Mouse (Mus musculus) midbrain, embryonic 13.5 days (tissue): Measurements from ENCODE around the gene Usp21. TPM values are rescaled to one million over a fixed set of nuclear protein-coding genes. Genes with fewer than 3 reads are reported as not detected.

ENCODE experiments used
- ATAC-seq: fragments of 200-750 bp; cut with Nextera tagmentation; 2 replicates; pipeline ENCODE4 v1.8.0; 2017; ENCODE audit warnings: mild to moderate bottlenecking, moderate TSS enrichment, moderate library complexity
- H3K27ac ChIP-seq: fragments of 300-500 bp; sonication (generic); 2 replicates; pipeline ENCODE4 v1.5.1; 2015; ENCODE audit warnings: inconsistent platforms, mild to moderate bottlenecking, moderate library complexity
- H3K27me3 ChIP-seq: fragments of 300-500 bp; sonication (generic); 2 replicates; pipeline ENCODE4 v1.6.1; 2015; ENCODE audit warnings: mild to moderate bottlenecking, inconsistent platforms
- H3K36me3 ChIP-seq: fragments of 300-500 bp; sonication (generic); 2 replicates; pipeline ENCODE4 v1.6.1; 2015; ENCODE audit warnings: mild to moderate bottlenecking, inconsistent platforms
- H3K4me1 ChIP-seq: fragments of 300-500 bp; sonication (generic); replicated peaks from 2 replicates; pipeline ENCODE4 v1.6.1; 2015; ENCODE audit warnings: inconsistent platforms
- H3K4me2 ChIP-seq: fragments of 300-500 bp; sonication (generic); replicated peaks from 2 replicates; pipeline ENCODE4 v1.6.1; 2015; ENCODE audit warnings: moderate library complexity, mild to moderate bottlenecking, inconsistent platforms
- H3K4me3 ChIP-seq: fragments of 300-500 bp; sonication (generic); replicated peaks from 2 replicates; pipeline ENCODE4 v1.5.1; 2015; ENCODE audit warnings: mild to moderate bottlenecking, inconsistent platforms
- H3K9ac ChIP-seq: fragments of 300-500 bp; sonication (generic); replicated peaks from 2 replicates; pipeline ENCODE4 v1.6.1; 2015; ENCODE audit warnings: mild to moderate bottlenecking, inconsistent platforms
- H3K9me3 ChIP-seq: fragments of 300-500 bp; sonication (generic); 2 replicates; pipeline ENCODE4 v1.6.1; 2016; ENCODE audit warnings: mild to moderate bottlenecking, inconsistent platforms
- WGBS: fragments of 180-500 bp; shearing (Covaris S2); methylation state at CpG from one replicate; pipeline ENCODE4 v1.1.7; 2015; 5-methylcytosine and 5-hydroxymethylcytosine counted together
- polyA plus RNA-seq: library from polyadenylated mRNA; unstranded; fragments of >200 nt; fragmentation: Nextera tagmentation; extraction: Ambion mirVana; gene quantifications from 2 replicates; pipeline ENCODE4 v1.2.1, GENCODE M21; 2015

Usp21 gene
- polyA plus RNA-seq, 1 experiment from 2014 or later: 121 TPM

GRCm38 (mm10) chr1:171283188-171284160, 4.3 kb downstream of the Usp21 start:
- H3K9me3 ChIP-seq: no peaks in the 10 kb centered on the region
- no peak for ATAC-seq
- WGBS: 94% methylated on average over 18 of the region's 18 CpGs
- peaks cover 56% of the 10 kb centered on the region for H3K4me1 ChIP-seq
- H3K27ac ChIP-seq: no peak overlapping the region
- no peak overlapping the region for H3K9ac ChIP-seq
- no peak overlapping the region for H3K4me3 ChIP-seq
- peaks cover 48% of the 10 kb centered on the region for H3K36me3 ChIP-seq
- H3K4me2 ChIP-seq: no peak overlapping the region
- no peaks in the 10 kb centered on the region for H3K27me3 ChIP-seq

DNA sequence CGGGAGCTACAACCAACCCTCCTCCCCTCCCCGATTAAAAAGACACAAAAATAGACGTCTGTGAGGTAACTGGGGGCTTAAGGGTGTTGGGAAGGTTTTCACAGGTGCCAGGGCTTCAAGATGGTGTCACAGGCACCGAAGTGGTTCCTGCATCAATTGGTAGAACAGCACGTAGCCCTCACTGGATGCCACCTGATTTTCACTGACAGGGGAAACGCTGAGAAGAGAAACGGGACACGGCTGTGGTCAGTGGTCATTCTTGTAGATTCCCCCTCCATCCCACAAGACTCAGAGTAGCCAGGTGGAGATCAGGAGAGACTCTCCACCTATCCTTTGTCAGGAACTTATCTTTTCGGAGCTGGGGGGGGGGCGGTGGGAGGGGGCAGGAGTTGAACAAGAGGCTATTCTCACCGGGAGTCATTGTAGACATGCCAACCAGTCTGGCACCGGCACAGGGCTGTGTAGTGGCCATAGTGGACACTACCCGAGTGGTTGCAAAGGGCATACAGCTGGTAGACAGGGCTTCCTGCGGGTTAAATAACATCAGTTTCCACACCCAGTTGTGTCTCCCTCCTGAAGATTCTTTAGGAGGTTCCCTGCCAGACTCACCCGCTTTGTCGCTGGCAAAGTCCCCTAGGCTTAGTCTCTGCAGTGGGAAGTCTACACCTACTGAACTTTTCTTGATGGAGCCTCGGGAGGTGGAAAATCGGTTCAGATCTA, 5.5 kb downstream of the Usp21 start:
- H3K27me3 ChIP-seq: no peaks in the 10 kb centered on the region
- 76% methylated on average over 18 of the region's 18 CpGs for WGBS
- H3K4me2 ChIP-seq: peak overlapping the region; percentile 63
- no peak for ATAC-seq
- H3K36me3 ChIP-seq: peaks cover 58% of the 10 kb centered on the region
- peak overlapping the region; percentile 66 for H3K4me3 ChIP-seq
- peak overlapping the region; percentile 75; the same call in 1 of the 2 replicates for H3K27ac ChIP-seq
- peaks cover 50% of the 10 kb centered on the region for H3K4me1 ChIP-seq
- no peak overlapping the region for H3K9ac ChIP-seq
- no peaks in the 10 kb centered on the region for H3K9me3 ChIP-seq

DNA sequence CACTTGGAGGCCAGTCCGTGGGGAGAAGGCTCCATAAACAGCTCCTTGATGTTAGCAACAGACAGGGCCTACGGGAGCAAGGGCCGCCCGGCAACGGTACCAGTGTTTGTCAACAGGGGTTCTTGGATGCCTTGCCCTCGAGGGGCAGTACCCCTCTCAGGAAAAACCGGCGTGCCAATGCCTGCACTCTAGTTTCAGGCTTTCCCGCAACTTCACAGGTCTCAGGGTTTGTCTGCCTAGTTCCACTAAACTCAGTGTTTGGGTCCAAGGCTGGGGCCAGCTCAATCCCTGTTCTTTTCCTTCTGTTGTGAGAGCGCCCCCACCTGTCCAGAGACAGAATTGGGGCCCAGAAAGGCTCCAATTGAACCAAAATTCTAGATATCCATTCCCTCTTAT, 6.3 kb downstream of the Usp21 start:
- Histone ChIP-seq H3K36me3 (peaks cover 63% of the 10 kb centered on the region), H3K9me3 (no peaks in the 10 kb centered on the region), H3K9ac (peak overlapping the region; percentile 52), H3K4me2 (peak overlapping the region; percentile 63), H3K27me3 (no peaks in the 10 kb centered on the region), H3K4me1 (peaks cover 43% of the 10 kb centered on the region), H3K27ac (peak overlapping the region; percentile 75), H3K4me3 (peak overlapping the region; percentile 66)
- 0% methylated on average over 10 of the region's 10 CpGs for WGBS
- peak; percentile 56 for ATAC-seq

GRCm38 (mm10) chr1:171280916-171281527, 6.8 kb downstream of the Usp21 start, which contains the start of gene Ppox:
Gene Ppox (minus strand): TSS chr1:171281186.
- peak within 1 kb of the TSS; percentile 75 for H3K27ac ChIP-seq
- H3K4me3 ChIP-seq: peak within 1 kb of the TSS; percentile 66
- under 1% methylated on average over 26 of the region's 26 CpGs for WGBS
- no peaks in the 10 kb centered on the region for H3K9me3 ChIP-seq
- H3K9ac ChIP-seq: peak within 1 kb of the TSS; percentile 78
- peaks cover 63% of the 10 kb centered on the region for H3K36me3 ChIP-seq
- H3K27me3 ChIP-seq: no peaks in the 10 kb centered on the region
- peaks cover 38% of the 10 kb centered on the region for H3K4me1 ChIP-seq
- H3K4me2 ChIP-seq: peak within 1 kb of the TSS; percentile 91
- peak; percentile 98 for ATAC-seq

DNA sequence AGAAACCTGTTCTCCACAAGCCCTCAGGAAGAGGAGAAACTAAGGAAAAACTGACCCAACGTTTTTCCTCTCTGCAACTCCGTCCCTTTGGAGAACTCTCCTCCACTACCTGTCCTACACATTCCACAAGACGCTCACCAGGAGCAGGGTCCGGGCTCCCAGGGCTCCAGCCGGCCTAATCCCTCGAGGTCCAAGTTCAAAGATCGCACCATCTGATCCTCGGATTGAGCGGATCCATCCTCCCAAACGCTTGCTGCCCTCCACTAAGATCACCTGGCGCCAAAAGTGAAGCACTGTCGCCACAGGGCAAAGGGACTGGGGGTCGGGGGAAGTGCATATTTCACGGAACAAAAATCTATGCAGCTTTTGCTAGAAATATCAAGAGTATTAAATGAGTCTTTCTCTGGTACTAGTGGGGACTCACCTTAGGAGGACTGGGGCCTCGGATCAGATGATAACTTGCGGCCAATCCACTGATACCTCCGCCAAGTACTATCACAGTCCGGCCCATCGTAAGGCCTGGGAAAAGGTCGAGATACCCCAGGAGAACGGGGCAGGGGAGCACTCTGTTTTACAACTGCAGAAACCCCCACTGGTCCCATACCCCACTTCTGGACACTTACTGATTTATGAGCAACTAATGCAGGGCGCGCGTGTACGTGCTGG, 7.4 kb downstream of the Usp21 start:
- Histone ChIP-seq H3K9ac (peak overlapping the region; percentile 78), H3K9me3 (no peaks in the 10 kb centered on the region), H3K27me3 (no peaks in the 10 kb centered on the region), H3K4me2 (peak overlapping the region; percentile 91), H3K4me1 (peaks cover 31% of the 10 kb centered on the region), H3K36me3 (peaks cover 64% of the 10 kb centered on the region), H3K27ac (no peak overlapping the region), H3K4me3 (peak overlapping the region; percentile 66)
- 2% methylated on average over 25 of the region's 25 CpGs for WGBS
- peak; percentile 28 for ATAC-seq

- 58% methylated on average over 5 of the region's 5 CpGs for WGBS
- ATAC-seq: no peak
- Histone ChIP-seq H3K4me2 (peak overlapping the region; percentile 91), H3K4me3 (peak overlapping the region; percentile 66), H3K36me3 (peaks cover 64% of the 10 kb centered on the region), H3K4me1 (peaks cover 28% of the 10 kb centered on the region), H3K9ac (peak overlapping the region; percentile 78), H3K9me3 (no peaks in the 10 kb centered on the region), H3K27ac (no peak overlapping the region), H3K27me3 (no peaks in the 10 kb centered on the region)
Observed at GRCm38 (mm10) chr1:171279721-171280120, 8.1 kb downstream of the Usp21 start.

- Histone ChIP-seq H3K9ac (peak overlapping the region; percentile 78), H3K27ac (no peak overlapping the region), H3K27me3 (no peaks in the 10 kb centered on the region), H3K4me3 (no peak overlapping the region), H3K4me1 (peaks cover 25% of the 10 kb centered on the region), H3K36me3 (peaks cover 64% of the 10 kb centered on the region), H3K4me2 (peak overlapping the region; percentile 91; the same call in 1 of the 2 replicates), H3K9me3 (no peaks in the 10 kb centered on the region)
- no peak for ATAC-seq
- 91% methylated on average over 14 of the region's 14 CpGs for WGBS
Observed at GRCm38 (mm10) chr1:171279012-171279705, 8.6 kb downstream of the Usp21 start.

DNA sequence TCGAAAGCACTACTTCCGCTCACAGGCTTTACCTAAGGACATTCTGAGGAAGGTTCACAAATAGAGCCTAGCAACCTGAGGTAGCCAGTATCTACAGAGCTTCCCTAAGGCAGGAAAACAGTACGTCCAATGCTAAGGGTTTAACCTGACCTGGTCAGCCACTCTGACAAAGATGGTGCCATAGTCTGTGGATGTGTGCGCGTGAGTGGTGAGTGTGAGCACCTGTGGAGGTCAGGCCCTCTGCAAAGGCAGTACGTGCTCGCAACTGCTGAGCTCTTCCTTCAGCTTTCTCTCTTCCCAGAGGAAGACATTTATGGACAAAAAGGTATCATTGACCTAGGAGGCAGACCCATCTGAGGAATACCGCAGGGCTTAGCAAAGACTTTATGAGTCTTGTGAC, 9.4 kb downstream of the Usp21 start:
- Histone ChIP-seq H3K9me3 (no peaks in the 10 kb centered on the region), H3K4me3 (no peak overlapping the region), H3K27me3 (no peaks in the 10 kb centered on the region), H3K27ac (no peak overlapping the region), H3K36me3 (peaks cover 64% of the 10 kb centered on the region), H3K4me2 (no peak overlapping the region), H3K4me1 (peaks cover 25% of the 10 kb centered on the region), H3K9ac (no peak overlapping the region)
- WGBS: 98% methylated on average over 8 of the region's 8 CpGs
- ATAC-seq: no peak

- Histone ChIP-seq H3K9me3 (no peaks in the 10 kb centered on the region), H3K27ac (no peak overlapping the region), H3K9ac (no peak overlapping the region), H3K36me3 (peaks cover 67% of the 10 kb centered on the region), H3K27me3 (no peaks in the 10 kb centered on the region), H3K4me2 (no peak overlapping the region), H3K4me1 (peaks cover 25% of the 10 kb centered on the region), H3K4me3 (no peak overlapping the region)
- WGBS: 88% methylated on average over 10 of the region's 10 CpGs
- no peak for ATAC-seq
Observed at GRCm38 (mm10) chr1:171277736-171278135, 10.1 kb downstream of the Usp21 start.

DNA sequence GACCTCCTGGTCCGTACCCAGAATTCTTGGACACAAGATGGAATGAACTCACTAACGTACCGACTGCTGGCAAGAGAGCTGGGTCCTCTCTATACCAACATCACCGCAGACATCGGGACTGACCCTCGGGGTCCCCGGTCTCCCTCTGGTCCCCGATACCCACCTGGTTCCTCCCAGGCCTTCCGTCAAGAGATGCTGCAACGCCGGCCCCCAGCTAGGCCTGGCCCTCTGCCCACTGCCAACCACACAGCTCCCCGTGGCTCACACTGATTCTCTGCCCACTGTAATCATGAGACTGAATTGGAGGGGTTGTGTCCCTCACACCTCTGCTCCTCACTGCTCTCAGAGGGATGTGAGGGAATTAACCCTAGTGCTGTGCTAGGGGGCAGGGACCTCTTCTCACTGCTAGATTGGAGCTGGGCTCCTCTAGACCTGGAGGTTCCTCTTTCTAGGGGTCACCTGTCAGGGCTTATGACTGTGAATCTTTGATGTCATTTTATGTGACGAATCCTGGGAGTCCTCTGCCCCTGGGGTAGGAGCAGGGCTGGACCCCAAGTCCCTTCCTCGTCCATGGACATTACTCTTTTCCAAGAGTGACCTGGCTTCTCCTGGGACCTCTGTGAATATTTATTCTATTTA, 11.6 kb downstream of the Usp21 start:
- Histone ChIP-seq H3K27me3 (no peaks in the 10 kb centered on the region), H3K4me2 (no peak overlapping the region), H3K4me1 (peaks cover 22% of the 10 kb centered on the region), H3K4me3 (no peak overlapping the region), H3K36me3 (peaks cover 70% of the 10 kb centered on the region), H3K27ac (no peak overlapping the region), H3K9ac (no peak overlapping the region), H3K9me3 (no peaks in the 10 kb centered on the region)
- WGBS: 92% methylated on average over 14 of the region's 14 CpGs
- no peak for ATAC-seq
